Mouse (Mus musculus) bone marrow macrophage, adult 2 months (primary cell): ENCODE results near the gene Syn3.
A peak's percentile ranks its signal among the peaks of the same experiment; 100 is the strongest.

Experiments used
- CTCF ChIP-seq: IDR thresholded peaks from 2 replicates; pipeline ENCODE4 v1.5.1; 2012; ENCODE audit warnings: low read depth, mild to moderate bottlenecking, low read length, moderate library complexity
- POLR2A ChIP-seq: IDR thresholded peaks from 2 replicates; pipeline ENCODE4 v1.6.1; 2012; ENCODE audit warnings: mild to moderate bottlenecking, low read depth, low read length, borderline replicate concordance

- 0 out of 2 replicates have a peak, but pooled peaks have one; percentile 38 for TF ChIP-seq CTCF
- no peak for TF ChIP-seq POLR2A
Observed at GRCm38 (mm10) chr10:86483968-86484367, 14.7 kb downstream of the Syn3 start.
